Mouse (Mus musculus) gastrocnemius, adult 8-10 months (tissue): ENCODE data around the gene Serpina5. TPM values are rescaled to one million over a fixed set of nuclear protein-coding genes. Genes with fewer than 3 reads are reported as not detected.
A peak's percentile ranks its signal among the peaks of the same experiment; 100 is the strongest.
"Not testable (repeated sequence)": the region's sequence is repeated elsewhere in the genome, so short reads cannot be mapped to it uniquely, and the experiment has no call there.

Experiments used
- DNase-seq, 2 experiments: peaks; one replicate each; pipeline ENCODE4 v3.0.0; 2022; ENCODE audit warnings: low spot score in 2 of 2
- total RNA-seq, 4 experiments: library from RNA; stranded (reverse); gene quantifications; 2 replicates each; pipeline ENCODE4 v1.2.4; 2022

Gene Serpina5
- not detected for total RNA-seq

DNA sequence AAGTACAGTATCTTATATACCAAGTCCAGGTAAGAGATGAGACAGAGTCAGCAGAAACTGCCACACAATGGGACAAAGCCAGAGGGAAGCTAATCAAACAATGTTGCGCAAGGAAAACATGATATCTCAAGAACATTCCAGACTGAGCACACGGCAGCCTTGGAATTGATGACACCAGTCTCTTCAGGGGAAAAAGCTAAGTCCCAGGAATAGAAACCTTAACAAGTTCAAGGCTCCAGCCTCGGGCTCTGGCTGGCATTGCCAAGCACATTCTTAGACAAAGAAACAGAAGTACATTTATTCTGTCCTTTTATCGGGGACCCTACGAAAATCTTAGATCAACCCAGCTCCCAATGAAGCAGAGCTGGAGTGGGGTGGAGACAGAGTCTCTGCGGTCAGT lies at the start of gene Serpina5:
TSS of gene Serpina5 (plus strand) at position 346 of the 400 bp plus-strand sequence.
- DNase-seq = no peak

DNA sequence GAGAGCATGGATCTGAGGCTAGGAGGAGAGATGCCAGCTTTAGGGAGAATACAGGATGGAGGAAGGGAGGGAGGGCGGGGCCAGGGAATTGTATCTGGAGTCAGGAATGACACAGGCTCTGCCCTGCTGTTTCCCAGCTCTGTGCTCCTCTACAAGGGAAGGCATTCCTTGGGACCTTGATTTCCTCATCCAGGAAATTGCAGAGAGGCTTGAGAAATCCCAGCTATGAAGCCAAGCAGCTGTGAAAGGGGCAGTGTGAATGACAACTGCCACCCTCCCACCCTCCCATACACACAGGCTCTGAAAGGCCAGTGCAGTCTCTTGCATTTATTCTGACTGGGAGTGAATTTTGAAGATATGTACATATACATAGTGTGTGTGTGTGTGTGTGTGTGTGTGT lies 46.9 kb upstream of the Serpina5 start:
- DNase-seq = no peak

DNA sequence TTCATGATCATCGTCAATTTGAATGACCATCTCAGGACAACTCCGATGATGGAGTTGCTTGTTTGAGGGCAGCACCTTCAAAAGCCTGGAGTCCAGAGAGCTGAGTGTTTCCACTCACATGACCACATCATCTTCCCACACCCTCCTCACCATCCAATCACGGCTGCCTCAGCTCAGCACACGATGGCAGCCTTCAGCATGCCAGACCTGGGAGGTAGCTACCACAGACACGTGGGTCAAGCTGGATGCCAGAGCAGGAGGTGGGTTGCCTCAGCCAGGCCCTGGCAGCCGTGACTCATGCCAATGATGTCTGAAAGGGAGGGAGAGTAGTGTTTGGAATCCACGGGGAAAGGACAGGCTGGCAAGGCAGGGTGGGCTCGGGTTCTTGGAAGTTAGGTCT lies 45.2 kb upstream of the Serpina5 start:
- no peak for DNase-seq

DNA sequence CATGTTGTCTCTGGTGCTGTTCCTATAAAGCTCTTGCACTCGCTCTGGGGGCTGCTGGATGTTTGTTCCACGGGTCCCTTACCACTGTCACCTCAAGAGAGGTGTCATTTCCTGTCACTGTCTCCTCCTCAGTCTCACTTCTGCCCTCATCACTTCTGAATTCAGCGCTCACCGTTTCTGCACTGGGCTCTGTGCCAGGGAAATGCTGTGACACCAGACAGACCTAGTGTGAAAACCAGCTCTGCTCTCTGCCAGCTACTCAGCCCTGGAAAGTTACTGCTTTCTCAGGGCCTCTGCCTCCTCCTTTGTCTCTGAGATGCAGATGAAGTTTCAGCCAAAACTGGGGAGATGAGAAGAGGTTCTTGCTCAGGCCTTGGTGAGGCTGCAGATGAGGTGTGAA lies 43.9 kb upstream of the Serpina5 start:
- DNase-seq = no peak

DNA sequence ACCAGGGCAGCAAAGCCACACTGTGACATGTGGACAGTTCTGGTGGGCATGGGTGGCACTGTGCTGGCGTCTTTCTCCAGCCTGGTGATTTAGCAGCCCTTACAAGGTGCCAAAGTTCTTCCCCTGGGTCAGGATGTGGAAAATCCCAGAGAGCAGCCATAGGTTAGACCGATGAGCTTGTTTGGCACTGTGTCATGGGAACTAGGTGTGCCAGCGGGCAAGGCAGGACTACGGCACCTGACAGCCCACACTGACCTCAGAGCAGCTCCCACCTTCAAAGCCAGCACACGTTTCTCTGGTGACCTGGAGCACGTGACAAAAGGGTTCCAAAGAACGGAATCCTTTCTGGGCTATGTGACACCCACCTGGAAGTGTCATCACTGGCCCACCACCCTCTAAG lies 43.4 kb upstream of the Serpina5 start:
- DNase-seq = no peak

DNA sequence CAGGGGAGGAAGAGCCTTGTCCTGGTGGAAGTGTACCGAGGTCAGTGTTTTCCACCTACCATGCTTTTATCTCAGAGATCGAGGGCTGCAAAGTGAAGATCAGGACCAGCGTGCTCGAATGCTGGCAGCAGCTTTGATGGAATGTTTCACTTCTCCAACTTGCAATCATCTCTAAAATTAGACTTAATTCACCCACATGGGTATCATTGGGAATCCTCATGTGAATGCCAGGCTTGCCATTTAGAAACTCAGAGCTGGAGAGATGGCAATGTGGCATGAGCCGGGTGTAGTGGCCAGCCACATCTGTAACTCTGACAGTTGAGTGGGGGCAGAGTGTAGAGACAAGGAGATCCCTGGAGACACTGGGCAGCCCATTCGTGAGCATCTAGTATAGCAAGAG lies 40.8 kb upstream of the Serpina5 start:
- DNase-seq = no peak

DNA sequence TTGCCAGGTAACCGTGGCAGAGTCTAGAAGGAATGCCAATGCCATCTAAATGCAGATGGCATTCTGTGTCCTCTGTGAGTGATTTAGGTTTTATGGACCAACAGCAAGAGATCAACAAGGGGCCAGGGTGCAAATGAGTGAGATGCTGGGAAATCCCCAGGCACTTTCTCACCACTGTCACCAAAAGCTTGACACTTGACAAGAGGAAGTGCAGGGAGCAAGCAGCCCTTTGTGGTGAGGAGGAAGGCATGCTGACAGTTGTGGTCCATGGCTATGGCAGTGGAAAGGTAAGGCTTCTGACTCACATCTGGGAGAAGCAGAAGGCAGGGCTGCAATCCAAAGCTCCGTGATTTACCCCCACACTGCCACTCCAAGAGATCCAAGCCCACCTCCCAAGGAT lies 39.1 kb upstream of the Serpina5 start:
- DNase-seq = no peak

DNA sequence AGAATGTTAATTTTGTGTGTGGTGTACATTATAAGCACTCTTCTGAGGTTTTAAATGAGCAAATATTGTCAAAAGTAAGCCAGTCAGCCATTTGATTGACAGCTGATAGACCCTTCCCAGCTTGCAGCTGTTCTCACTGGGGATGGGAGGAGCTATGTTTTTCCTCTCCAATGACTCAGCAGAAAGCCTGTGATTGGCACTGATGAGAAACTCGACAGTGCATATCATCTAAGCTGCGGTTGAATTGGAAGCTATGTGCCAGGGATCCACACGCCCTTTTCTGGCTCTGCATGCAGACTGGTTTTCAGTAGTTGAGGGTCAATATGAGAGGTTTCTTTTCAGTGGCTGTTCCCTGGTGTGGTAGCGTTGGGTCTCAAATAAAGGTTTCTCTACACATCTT lies 36.4 kb upstream of the Serpina5 start:
- DNase-seq = no peak

DNA sequence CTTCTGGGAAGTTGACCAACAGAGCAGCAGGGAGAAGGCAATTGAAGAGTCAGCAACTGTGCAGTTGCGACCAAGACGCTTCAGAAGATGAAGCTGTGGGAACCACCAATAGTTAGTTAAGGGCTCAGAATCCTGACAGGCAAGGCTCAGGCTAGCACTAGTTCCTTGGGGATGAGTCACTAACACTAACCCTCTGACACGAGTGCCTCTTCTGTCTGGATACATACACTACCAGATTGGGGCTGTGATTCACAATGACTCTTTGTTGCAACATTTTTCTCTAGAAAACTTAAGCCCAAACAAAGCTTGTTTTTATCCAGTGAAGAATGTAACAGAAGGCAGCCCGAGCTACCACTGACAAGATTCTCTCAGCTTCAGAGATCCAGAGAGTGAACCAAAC lies 35.9 kb upstream of the Serpina5 start:
- DNase-seq = no peak

DNA sequence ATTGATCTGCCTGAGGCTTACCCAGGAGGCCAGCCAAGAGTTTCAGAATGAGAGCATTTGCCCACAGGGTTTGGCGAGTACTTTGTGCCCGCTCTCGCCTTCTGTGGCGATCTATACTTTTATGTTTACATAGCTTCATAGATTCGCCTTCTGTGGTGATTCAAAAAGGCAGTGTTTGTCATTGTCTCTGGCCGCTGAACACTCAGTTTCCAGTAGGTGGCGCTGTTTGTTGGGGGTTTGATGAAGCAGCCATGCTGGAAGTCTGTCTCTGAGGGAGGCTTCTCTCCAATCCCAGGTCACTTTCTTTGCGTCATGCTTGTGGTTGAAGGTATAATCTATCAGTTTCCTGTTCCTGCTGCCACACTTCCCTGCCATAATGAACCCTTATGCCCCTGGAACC lies 34.7 kb upstream of the Serpina5 start:
- no peak for DNase-seq

DNA sequence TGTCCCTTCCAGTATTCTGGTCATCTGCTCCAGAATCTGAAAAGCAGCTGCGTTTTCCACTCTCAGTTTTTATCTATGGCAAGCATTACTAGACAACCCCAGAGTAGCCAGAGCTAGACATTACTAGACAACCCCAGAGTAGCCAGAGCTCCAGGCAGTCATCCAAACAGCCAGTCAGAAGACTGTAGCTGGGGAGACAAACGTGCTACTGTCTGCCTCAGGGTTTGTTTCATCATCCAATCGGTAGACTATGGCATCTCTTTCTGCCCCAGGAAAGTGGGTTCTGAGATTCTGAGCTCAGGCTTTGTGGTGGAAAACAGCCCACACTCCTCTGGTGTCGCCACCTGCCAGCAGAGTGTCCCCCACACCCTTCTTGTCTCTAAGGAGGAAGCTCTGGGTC lies 33.4 kb upstream of the Serpina5 start:
- peak in 1 of 2 experiments; percentile 18 for DNase-seq

DNA sequence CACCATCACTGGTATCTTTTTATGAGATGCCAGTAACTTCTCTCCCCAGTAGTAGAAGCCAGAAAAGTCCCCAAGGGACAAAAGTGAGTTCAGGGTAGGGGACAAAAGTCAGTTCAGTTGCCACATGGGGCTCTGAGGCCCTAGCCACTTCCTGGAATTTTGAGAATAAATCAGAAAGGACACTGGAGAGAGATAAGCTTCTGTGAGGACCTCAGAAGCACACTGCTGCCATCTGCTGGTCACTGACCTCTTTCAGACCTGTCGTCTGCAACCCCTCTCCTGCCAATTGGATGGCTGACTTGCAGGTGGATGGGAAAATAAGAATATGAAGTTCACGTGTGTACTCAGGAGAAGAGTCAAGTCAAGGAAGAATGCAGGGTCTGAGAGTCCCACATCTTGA lies 31.3 kb upstream of the Serpina5 start:
- DNase-seq = peak; percentile 31 to 36

DNA sequence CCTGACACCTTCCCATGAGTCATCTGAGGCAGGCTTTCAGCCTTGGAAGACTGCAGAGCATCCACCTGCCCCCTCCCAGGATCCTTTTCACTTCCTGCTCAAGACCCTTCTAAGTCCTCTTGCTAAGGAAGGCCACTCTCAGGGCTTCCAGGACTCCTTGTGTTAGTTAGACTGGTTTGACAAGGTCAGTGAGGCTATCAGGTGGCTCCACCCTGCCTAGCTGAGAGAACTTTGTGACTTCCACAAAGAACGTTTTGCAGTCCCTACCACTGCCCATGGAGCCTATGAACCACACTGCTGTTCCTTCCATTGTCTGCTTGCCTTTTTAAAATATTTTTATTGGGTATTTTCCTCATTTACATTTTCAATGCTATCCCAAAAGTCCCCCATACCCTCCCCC lies 29.2 kb upstream of the Serpina5 start:
- DNase-seq = no peak

DNA sequence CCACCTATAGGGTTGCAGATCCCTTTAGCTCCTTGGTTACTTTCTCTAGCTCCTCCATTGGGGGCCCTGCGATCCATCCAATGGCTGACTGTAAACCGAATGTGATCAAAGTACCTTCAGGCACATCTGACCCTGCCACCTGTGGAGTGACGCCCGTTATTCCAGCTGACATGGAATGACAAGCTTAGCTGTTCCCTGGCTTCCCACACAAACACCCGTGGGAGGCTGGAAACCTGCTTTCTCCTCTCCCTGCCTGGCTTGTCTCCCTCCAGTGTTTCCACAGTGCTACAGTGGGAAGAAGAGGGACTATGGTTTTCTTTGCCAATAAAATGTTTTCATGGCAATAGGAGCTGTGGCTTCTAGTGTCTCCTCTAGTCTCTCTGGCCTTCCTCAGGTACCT lies 28.6 kb upstream of the Serpina5 start:
- no peak for DNase-seq

DNA sequence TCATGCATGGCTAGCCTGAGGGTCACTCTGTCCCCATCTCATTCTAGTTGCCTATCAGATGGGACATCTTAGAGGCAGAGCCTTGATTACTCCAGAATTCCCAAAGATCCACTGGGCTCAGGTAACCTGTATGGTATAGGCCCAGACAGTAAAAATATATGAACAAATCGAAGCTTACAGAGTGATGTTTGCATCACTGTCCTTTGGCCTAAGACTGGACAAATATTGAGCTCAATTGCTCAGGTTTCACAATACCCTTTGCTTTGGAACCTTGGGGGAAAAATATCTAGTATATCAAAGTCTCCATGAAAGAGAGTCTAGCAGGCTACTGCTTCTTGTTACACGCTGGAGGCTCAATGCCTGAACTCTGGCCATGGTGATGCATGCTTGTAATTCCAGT lies 10.8 kb upstream of the Serpina5 start:
- no peak for DNase-seq

DNA sequence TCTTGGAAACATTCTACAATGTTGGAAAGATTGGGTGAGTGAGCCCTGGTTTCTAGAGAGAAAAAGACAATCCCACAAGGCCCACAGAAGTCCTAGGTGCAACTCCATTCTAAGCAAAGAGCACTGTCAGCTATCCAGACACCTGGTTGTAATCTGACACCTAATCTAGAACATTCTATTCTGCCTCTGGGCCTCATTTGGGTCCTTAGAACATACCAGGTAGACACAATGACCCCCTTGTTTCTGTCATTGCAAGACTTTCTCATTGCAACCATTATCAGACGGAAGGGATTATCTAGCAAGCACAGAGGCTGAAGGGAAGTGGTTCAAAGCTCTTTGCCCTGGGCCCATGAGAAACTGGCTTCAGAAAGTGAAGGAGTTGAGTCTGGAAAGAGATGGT lies 9.6 kb upstream of the Serpina5 start:
- DNase-seq = no peak

DNA sequence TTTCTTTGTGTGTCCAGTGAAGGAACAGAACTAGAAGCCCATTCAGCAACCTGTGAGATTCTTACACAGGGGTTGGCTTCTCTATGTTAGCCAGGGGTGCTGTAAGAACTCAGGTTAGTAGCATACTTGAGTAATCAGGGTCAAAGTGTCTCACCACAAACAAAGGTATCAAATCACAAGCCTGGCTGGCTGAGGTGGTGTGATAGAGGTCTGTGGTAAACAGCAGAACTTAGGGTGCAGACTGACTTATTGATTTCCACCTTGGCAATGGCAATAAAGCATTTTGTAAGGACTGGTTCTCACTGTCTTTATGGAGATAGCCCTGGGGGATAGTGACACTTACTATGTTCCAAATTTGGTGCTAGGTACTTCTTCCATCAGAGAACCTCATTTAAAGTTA lies 4.9 kb downstream of the Serpina5 start:
- DNase-seq = no peak

DNA sequence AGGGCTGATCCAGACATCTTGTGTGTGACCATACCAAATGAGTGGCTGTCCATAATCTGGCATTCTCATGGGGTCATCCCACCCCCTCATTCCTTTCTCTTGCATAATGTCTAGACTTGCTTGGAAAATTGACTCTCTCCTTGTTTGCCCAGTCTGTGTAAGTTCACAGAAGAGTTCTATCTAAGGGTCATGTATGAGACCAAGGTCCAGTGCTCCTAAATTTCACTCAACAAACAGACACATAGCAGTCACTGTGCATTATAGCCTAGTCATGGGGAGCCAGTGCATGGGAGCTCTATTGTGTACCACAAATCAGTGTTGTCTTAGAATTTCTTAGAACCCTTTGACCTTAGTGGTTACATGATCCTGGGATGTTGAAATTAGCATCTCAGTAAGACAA lies 6.0 kb downstream of the Serpina5 start:
- no peak for DNase-seq

DNA sequence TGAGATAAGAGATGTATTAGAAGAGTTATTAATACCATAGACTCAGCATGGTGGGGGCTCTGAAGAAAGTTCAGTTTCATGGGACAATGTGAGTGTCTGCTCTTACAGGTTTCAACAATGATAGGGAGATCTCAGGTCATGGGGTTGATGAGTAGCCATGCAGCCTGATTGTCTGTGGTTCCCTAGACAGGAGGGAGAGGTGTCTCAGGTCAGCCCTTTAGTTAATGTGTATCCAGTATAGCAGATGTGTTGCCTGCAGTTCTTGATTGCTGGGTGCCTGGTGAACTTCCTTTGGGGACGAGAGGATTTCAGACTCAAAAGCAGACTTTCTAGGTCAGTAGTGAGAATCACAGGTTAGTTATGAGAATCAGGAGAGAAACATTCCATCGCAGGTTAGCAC lies 7.6 kb downstream of the Serpina5 start:
- DNase-seq = no peak

DNA sequence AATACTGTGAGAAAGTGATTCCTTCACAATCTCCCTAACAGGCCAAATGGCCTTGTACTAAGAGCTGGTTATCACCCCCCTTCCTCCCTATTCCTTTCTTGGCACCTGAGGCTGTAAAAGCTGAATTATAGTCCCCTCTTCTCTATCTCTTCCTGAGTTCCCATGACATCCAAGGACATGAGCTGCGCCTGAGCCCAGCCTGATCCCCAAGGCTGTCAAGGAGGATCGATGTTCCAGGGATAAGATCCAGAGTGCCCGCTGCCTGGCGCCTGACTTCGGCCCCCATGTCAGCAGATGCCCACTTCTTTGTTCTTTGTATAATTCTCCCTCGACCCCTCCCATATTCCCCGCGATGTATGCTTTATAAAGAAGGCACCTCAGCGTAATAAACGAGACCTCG lies 11.4 kb downstream of the Serpina5 start, which contains the start of gene Serpina3a:
TSS of gene Serpina3a (plus strand) at position 392 of the 400 bp plus-strand sequence.
- not testable (repeated sequence) for DNase-seq

DNA sequence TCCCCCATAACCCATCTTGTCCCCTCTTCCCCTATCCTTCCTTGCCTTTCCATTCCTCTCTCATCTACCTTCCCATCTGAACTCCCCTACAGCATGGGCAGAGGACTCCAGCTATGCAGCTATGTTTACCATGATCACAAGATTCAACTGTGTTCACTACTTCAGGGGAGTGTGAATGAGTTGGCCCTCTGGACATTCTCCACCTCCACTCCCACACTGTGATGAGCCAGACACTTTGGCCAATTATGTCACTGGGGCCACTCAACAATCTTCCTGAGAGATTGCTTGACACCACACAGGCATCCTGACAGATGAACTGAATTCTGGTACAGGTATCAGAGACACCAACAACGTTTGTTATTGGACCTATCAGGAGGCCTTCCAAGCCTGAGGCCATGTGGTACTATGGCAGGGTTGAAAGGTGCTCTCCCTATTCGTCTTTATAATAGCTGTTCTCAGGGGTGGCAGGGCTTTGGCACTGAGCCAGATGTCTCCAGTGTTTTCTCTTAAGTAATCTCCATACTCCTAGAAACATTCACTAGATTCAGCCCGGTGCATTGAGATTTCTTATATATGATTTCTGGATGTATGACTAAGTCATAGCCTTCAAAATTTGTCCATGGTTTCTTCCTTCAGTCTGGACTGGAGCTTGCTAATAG lies 14.1 kb downstream of the Serpina5 start:
- DNase-seq = no peak

DNA sequence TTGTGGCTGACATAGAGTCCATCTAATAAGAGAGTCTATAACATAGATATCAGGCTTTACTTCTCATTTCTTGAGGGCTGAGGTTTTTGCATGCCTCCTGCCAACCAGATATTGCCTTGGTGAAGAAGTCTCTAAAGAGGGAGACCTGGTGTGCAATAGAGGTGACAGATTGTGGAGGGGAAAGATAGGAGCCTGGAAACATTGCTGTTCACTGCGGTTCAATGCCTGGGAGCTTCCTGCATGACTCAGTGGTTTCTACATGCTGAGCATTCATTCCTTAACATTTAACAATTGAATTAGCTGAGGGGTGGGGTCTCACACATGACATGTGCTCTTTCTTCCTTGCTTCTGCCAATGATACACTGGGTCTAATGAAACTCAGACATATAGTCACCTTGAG lies 22.2 kb downstream of the Serpina5 start:
- no peak for DNase-seq

DNA sequence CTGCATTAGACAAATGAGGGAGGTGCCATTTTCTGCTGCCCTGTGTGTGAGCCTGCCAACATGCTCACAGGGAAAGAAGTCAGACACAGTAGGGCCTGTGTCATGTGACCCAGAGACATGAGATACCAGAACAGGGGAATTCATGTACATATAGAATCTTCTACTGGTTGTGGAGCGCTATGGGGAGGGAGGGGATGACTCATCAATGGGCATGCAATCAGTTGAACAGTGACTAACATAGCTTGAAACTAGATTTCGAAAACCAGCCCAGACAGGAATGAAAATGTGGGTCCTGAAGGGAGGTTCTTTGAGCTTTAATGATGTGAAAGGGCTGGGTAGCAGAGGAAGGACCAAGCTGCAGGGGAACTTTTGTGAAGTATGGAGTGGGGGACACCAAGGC lies 23.1 kb downstream of the Serpina5 start:
- DNase-seq = no peak

DNA sequence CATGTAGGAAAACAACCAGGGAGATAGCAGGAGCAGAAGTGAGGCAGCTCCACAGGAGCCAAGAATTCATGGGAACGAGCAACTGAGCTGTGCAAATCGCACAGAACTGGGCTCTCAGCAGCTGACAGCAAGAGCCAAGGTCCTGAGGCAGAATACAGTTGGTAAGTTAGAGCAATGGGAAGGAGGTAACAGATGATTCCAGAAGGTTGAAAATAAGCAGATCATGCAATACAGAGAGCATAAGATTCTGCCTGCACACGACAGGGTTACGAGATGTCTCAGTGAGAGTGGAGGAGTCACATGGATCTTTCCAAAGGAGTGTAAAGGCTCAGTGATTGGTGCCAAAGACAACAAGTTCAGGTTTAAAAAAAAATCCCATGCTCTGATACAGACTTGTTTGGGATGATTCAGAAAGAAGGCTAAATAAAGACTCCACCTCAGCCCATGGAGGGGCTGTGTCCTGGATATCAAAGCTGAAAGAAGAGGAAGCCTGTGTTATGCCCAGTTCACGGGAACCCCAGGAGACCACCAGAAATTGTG lies 24.2 kb downstream of the Serpina5 start:
- no peak for DNase-seq
